Mouse (Mus musculus) lung, postnatal 14 days (tissue): ENCODE measurements around the gene Serinc5.

Experiments
- DNase-seq: peaks from one replicate; pipeline ENCODE4 v3.0.0; 2021

The Serinc5 gene

DNA sequence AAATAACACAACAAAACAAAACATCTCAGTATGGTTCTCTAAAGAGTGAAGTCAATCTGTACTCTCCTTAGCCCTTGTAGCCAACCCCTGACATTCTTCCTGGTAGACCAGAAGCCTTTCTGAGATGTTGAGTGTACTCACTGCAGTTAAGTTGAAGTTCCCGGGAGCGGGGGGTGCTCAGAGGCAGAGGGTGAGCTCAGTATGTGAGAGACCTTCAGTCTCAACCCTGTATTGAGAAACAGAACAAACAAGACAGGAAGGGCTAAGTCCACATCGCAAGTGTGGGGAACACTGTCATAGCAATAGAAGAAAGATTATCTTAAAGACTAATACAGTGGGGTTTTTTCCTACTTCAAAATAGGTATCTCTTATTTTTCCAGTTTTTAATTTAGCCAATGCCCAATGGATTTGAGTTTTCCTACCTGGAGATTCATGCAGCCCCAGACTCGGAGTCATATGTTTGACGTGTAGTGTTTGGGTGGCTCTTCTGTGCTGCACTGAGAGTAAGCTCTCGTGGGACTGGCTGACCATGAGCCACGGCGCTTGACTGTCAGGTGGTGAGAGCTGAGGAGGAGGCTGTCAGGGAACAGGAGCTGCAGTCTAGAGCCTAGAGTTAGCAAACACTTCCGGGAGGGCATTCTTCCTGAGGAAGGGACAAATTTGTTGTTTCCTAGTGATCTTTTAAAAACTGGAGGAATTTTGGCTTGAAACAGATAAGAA, 95.6 kb downstream of the Serinc5 start:
- DNase-seq = no peak

DNA sequence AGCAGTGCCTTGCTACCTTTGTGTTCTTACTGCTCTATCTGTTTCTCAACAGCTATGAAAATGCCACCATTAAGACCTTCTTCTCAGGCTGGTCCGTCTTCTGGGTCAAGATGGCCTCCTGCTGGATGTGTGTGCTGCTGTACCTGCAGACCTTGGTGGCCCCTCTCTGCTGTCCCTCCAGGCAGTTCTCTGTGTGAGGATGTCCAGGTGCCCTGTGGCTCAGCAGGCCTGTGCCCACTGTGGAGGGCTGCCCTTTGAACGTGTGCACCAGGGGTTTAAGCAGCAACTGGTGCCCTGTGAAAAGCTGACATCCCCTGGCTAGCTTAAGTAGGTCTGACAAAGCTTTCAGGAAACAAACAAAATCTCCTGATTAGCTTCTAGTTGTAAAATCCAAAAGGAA, 97.0 kb downstream of the Serinc5 start:
- no peak for DNase-seq

DNA sequence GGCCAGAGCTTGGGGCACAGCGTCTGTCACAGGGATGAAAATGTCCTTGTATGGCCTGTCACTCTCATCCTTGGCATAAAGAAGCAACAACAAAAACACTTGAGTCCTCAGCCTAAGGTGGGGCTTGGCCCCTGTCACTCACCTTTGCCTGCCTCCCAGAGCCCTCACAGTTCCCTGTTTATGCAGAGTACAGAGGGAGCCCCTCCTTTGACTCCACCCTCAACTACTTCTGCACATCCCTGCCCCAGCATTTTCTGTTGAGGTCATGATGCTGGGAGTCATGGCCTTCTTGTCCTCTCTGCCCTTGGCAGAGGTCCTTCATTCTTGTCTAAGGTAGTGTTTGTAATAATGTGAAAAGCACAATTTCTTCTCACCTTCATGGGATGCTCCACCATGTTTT, 97.6 kb downstream of the Serinc5 start:
- DNase-seq = no peak

DNA sequence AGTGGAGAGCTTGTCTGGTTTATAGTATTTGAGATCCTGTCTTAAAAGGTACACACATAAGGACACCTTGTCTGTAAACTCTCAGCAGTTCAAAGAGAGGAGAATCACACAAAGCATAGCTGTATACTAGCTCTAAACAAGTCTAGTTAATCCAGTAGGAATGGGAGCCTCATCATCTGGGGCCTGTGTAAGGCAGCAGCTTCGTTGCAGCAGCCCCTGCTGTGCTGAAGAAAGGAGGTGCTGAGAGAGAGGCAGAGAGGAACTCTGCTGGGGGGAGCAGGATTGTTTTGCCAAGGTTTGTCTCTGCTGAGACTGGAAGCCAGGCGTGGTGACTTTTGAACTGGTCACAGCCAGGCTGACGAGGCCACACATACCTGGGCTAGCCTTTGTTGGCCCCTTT, 98.6 kb downstream of the Serinc5 start:
- no peak for DNase-seq

DNA sequence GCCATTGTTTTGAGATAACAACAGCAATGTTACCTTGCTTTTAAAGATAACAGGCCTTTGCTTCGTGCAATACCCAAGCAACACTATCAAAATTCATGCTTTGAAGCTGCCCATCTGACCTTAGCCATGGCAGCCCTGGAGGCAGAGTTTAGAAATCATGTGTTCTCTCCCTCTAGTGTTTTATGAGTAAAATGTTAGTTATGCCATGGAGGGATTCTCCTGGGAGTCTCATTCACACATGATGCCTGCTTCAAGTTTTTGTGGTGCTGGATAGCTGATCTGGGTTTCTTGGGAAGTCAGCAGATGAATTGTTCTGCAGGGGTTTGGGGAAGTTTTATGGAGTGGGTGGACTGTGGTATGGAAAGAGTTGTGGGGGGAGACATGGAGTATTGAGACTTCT, 99.5 kb downstream of the Serinc5 start:
- DNase-seq = no peak

DNA sequence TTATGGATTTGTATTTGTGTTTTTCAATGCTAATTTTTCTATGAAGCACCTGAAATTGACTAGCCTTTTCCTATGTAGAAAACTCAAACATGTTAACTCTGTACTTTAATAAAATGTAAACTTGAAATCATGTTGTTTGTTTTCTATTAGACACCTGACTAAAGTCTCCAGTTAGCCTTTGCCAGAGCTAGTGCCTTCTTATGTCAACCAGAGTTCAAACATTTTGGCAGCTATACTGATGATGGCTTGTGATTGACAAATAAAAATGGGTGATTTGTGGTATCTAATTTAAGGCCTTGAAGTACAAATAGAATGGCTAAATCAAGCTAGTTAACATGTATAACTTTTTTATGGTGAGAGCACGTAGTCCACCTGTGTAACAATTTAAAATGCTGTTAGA, 100.9 kb downstream of the Serinc5 start:
- no peak for DNase-seq

DNA sequence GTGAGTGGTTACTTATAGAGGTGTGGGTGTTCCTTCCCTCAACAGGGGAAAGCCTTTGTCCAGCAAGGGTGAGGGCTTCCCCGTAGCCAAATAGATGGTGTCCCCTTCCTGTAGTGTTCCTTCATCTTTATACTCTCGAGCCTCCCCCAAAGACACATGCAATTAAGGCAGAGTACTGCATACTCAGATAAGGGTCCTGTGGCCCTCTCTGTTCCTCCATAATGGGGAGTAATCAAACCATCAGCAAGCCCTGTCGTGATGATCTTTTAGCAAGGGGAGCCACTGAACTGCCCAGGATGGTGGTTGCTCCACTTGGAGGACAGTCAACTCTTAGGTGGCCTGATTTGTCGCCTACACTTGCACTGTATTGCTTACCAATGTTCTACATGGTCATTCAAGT, 101.7 kb downstream of the Serinc5 start:
- DNase-seq = no peak

DNA sequence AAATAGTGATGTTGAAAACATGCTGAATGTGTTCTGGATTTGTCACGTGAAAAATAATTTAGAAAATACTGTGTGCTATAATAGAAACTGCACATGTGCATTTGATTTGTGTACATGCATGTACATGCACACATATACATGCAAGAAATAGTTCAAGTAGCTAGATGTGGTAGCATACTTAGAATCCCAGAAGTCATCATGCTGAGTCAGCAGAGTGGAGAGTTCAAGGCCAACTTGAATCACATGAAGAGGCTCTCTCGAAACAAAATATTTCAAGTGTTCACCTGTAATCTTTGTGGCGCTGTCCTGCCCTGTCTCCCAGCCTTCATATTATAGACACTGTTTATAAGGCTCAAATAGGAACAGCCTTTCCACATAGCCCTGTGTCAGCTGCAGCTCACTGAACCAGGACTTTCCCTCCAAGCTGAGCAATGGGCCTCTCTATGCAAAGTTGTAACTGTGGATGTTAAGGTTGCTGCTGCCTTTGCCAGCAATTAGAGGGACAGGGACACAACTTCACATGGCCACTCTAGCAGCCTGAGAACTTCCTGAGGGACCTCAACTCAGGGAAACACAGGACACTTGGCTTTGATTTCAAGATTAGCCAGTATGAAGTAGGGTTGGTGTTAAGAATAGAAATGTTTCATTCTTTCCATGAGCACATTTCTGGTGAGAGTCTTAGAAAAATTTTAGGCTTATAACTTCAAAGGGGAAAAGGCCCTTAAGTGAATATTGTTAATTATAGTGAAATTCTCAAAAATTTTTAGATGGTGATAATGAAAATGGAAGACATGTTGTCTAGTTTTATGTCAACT, 107.2 kb downstream of the Serinc5 start:
- no peak for DNase-seq

DNA sequence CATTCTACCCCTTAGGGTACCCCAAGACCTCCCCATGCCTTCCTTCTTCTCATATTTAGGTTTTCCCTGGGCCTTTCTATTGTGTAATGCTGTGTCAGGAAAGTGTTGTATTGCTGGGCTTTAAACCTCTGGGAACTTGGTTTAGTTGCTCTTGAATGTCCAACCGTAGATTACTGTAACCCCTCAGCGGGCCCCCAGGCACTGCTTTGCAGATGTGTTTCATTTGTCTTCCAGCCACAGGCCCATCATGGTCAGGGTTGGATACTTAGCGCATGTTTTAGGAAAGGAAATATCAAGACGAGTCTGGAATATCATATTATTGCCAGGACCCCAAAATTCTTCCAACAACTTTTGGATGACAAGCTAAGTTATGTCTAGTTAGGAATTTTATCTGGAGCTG, 110.1 kb downstream of the Serinc5 start:
- no peak for DNase-seq

DNA sequence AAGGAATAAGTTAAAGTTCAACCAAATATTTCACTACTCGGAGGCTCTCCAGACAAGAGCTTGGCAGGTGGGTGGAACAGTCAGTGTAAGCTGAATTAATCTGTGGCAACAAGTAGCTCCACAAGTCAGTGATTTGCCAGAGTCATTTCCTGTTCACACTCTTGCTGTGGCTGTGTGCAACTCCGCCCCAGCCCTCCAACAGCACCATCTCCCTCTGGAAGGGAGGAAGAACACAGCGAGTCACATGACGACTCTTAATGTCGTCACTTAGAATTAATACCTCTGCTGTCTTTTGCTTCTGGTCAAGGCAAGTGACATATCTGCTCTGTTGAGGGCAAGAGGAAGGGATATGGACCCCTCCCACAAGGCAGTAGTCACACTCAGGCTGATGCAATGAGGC, 111.5 kb downstream of the Serinc5 start:
- no peak for DNase-seq

DNA sequence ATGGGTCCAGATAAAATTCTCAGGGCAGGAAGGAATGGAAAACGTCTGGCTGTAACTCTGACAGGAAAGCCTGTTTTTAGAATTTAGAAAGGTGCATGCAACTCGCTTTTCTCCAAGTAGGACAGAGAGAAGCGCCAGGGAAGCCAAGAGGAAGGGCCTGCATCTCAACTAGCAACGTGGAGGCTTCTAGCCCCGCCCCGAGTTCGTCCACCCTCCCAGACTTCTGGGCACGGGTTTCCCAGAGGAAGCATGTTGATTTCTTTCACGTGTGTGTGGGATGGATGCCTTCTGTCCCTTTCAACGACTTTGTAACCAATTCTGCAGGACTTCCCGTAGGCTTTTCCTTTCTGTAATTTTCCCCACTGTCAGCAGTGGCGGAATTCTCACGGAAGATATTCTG, 118.9 kb downstream of the Serinc5 start:
- DNase-seq = peak; percentile 36

DNA sequence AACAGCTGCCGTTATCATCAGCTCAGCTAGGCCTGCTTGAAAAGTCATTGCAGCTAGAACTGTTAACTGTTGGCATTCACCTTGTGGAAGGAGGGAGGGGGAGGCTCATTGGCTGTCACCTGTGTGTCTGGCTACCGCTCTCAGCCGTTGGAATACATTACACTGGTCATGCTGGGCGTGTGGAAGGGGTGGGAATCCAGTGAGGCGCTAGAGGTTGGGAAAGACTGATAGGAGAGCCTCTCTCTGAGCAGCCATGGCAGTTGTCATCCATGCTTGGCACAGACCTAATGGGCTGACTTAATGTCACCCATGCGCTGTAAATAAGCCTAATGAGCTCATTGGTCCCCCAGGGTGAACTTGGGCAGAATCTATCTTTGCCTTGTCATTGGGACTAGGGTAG, 120.9 kb downstream of the Serinc5 start:
- no peak for DNase-seq

DNA sequence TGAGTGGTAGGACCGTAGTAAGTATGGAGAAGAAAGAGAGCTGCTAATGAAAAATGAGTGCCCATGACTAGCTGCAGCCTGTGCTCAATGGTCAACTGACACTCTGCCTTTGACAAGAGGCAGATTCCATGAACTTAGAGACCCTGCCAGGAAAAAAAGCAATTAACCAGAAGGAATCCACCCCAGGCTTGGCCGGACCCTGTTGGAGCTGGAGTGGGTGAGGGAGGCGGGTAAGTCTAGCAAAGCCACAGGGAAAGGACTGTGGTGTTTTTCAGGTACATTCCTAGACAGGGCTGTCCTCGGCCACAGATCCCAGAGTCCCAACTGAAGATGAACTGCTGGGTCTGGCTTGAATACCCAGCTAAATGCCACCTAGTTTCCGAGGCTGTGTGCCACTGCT, 121.9 kb downstream of the Serinc5 start:
- no peak for DNase-seq

DNA sequence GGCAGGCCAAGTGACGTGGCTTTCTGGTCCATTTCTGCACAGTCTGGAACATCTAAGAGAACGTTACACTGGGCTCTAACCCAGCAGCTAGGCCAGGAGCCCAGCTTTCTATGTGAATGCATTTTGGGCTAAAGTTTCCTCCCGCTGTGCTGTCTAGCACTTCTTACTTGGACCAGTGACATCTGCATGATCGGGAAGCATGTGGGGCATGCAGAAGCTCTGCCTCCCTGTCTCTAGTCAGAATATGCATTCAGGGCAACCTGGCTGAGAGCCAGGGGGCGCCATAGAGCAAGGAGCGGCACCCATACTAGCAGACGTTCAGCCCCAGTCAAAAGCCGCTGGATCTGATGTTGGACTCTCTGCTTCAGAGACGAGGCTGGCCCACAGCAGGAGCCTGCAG, 122.4 kb downstream of the Serinc5 start:
- peak; percentile 75 for DNase-seq

DNA sequence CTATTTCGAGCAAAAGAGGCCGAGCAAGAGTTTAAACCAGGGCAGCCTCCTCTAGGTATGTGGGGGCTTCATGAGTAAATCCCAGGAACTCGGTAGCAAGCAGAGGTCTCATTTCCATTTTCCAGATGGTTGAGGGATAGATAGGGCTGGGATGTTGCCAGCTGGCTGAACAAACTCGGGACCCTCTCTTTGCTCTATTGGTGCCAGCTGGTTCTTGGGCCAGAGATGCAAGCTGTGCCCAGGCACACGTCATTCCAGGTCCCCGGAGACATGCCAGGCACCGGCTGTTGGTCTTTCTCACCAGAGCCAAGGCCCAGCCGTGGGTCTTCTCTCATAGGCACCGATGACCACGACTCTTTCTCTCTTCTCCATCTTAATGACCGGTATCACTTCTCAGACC, 122.8 kb downstream of the Serinc5 start:
- no peak for DNase-seq

DNA sequence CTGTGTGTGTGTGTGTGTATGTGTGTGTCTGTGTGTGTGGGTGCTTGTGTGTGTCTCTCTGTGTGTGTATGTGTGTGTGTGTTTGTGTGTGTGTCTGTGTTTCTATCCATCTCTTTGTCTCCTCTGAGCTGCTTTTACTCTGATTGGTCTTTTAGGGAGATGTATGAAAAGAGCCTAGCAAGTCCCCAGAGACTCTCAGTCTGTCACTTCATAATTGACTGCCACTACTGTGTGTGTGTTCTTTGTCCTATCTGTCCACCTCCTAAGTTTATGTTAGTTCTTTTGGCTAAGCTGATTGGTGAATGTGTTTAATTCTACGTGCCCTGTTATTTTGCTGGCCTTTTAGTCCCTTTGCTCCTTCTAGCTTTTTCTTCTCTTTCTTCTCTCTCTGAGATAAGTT, 124.8 kb downstream of the Serinc5 start:
- no peak for DNase-seq

DNA sequence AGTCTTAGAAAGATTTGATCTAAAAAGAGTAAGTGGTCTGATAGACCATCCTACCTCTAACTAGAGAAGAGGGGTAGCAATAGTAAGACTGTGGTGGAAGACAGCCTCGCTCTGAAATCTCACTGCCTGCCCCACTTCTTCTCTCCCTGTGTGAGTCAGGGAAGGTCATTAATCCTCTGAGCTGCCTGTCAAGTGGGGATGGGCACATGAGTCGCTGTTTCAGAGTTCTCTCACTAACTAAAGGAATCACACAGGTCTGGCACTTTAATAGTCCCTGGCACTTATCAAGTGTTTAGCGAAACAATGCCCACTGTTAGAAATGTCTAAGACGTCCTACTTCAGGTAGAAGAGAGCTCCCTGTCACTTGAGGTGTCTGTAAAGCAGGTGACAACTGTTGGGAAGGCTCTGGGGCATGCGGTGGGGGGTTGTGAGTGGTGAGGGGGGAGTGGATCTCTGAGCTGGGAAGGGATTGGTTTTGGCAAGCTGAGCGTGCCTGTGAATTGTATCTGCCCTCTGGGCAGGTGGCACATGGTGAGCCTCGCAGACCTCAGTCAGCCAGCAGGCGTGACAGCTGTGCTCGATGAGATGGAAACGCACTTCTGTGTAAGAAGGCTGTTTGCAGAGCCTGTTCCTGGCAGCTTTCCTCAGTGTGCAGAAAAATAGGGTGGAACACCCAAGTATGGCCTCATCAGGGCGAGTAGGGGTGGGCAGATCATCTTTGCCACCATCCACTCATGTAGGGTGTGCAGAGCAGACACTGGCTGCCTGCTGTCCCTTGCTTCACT, 125.8 kb downstream of the Serinc5 start:
- no peak for DNase-seq

DNA sequence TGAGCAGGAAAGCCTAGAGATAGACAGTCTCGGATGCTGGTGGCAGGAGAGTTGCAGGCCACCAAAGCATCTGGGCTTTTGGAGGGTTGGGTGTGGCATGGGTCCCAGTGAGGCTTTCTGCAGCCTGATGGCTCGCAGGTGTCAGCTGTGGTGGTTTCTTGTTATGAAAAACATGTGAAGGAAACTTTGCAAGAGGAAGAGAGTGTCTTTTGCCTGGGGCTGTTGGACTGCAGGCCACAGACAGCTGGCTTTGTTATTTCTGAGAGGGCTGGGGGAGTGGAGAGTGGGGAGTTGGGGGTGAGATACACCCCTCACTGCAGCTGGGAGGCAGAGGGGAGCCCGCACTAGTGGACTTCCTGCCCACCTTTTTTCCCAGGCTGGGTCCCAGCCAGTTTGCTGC, 127.9 kb downstream of the Serinc5 start:
- no peak for DNase-seq

DNA sequence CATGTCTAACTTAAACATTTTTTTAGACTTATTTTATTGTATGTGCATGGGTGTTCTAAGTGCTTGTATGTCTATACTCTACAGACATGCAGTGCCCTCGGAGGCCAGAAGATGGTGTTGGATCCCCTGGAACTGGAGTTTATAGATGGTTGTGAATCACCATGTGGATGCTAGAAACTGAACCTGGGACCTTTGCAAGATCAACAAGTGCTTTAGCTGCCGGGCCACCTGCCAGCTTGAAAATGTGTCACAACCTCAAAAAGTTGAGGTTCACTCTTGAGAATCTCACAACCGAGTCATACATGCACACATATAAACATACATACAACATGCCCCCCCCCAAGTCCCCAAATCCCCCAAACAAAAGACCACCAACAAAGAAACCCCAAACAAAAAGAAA, 129.0 kb downstream of the Serinc5 start:
- no peak for DNase-seq

DNA sequence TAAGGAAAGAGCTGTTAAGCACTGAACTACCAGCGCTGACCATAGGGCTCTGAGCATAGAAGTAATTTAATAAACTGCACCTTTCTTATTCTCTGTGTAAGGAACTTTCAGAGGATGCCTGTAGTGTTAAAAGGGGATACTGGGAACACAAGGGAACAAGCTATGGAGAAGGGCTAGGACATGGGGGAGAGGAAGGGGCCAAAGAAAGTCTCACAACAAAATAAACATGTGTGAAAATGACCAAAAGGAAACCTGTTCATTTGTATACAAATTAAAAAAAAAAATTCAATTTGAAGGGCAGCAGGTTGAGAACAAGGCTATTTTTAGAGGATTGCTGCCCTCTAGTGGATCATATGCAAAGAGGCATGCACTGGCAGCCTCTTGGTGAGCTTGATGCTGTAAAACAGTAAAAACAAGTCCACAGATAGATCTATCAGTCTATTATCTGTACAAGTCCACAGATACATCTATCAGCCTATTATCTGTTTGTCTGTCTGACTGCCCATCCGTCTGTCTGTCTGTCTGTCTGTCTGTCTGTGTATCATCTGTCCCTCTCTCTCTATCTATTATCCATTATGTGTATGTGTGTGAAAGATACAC, 129.9 kb downstream of the Serinc5 start:
- DNase-seq = peak; percentile 32

DNA sequence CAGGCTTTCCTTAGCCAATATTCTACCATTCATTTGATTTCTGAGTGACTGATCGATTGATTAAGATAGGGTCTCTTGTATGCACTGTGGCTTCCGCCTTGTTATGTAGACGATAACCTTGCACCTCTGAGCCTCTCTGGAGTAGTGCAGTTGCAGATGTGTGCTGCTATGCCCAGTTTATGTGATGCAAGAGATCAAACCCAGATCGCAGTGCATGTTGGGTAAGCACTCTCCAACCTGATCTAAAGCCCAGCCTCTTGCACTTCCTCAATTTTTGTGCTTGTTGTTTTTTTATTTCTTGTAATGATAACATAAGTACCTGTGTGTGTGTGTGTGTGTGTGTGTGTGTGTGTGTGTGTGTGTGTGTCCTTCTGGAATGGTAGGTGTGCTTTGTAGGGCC, 132.0 kb downstream of the Serinc5 start:
- DNase-seq = no peak

DNA sequence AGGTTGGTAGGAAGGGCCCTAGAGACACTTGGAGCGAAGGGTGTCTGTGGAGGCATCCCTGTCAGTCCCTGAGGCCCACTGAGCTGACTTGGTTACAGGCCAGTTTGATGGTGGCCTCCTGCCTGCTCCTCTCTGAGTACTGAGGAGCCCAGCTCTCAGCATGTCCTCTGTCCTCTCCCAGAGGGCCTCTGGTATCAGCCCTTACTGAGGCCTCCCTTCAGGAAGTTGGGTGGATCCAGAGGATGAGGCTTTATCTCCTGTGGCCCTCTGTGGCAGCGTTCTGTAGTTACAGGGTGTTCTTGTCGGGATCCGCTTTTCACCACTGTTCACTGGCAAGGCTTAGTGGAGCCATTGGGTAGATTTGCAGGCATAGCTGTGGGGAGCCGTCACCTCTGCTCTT, 132.4 kb downstream of the Serinc5 start:
- DNase-seq = no peak

DNA sequence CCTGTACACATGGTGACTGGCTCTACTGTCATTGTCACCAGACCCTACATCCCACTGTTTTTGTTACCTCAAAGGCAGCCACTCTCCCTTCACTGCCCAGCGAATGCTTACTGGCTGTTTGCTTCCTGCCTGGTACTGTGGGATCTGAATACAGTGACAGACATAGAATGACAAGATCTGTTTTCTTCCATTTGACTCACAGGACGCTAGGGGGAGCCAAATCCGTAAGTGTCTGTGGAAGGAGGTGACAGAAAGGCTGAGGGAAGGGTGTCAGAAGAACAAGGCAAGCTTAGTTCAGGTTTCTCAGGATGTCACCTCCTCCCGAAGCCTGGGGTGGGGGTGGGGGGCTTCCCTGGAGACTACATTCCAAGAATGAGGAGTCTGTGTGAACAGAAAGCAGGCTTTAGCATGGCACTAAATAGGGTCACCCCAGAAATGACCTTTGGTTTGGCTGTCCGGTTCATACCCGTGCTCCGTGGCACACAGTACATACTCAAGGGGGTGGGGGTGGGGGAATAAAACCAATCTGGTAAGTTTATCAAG, 140.2 kb downstream of the Serinc5 start:
- peak; percentile 74 for DNase-seq
